Mouse (Mus musculus) megakaryocyte-erythroid progenitor cell, adult 5-6 weeks (primary cell): ENCODE data around the gene Pid1. TPM values are rescaled to one million over a fixed set of nuclear protein-coding genes. Genes with fewer than 3 reads are reported as not detected.

Experiments used
- ATAC-seq: replicated peaks from 2 replicates; pipeline ENCODE4 v1.8.0; 2016; ENCODE audit warnings: mild to moderate bottlenecking, inconsistent platforms; ENCODE audit not compliant: severe bottlenecking, poor library complexity, low FRiP score, low TSS enrichment
- total RNA-seq, 2 experiments: library from RNA; stranded (forward) in 1 of 2; stranded (reverse) in 1 of 2; fragments of 200-1000, 215-1000 nt in 1 of 2; fragments of >200 nt in 1 of 2; fragmentation: Nextera tagmentation in 1 of 2; gene quantifications; 2 replicates each; pipeline ENCODE4 v1.2.3; 2014 to 2017

Pid1 gene
- total RNA-seq (2014; fragmentation: Nextera tagmentation), result not detected in 2 replicates
- total RNA-seq (2017), result 0.80 and 3.6 TPM in 2 replicates

DNA sequence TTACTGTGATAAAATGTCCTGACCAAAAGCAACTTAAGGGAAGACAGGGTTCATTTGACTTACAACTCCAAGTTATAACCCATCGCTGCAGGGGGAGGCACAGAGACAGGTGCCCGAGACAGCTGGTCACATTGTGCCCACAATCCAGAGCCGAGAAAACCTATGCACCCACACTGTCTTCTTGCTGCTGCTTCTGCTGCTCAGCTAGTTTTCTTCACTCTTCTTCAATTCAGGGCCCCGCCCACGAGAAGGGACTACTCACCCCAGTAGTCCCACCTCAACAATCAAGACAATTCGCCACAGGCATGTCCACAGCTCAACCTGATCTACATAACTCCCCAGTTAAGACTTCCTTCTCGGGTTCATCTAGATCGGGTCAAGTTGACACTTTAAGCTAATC is at the start of gene Pid1:
Gene Pid1 (minus strand): TSS at position 214 of the 400 bp plus-strand sequence.
- ATAC-seq, result no peak

DNA sequence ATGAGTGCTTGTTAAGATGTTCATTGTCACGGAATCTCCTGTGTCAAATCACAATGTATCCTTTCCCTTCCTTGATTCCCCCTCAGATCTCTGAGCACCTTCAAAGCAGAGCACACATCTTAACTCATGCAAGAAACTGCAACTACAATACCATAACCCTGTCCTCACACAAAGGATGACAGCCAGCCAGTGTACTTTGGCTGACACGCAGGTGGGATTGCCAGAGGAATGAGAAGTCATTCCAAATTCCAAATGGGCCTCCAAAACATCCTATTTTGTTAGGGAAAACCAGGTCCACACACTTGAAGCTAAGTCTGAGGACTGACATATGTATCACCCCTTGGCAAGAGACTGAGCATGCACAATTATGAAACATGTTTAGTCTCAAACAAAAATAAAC is 45.5 kb upstream of the Pid1 start:
- no peak for ATAC-seq

DNA sequence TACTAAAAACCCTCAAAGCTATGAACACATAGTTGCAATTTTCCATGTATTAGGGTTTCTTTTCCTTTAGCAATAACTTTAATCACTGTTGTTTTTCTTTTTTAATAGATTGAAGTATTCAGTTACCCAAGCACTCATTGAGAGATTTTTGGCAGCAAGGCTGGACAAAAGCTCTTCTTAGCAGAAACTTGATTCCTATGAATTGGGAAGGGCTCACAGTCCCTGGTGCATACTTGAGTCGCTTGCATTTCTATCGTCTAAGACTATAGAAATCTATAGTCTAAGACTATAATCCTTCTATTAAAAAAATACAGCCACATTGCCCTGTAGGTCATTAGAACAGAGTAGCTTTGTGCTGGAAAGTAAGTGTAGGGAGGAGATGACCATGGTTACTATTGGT is 44.9 kb upstream of the Pid1 start:
- ATAC-seq, result no peak

DNA sequence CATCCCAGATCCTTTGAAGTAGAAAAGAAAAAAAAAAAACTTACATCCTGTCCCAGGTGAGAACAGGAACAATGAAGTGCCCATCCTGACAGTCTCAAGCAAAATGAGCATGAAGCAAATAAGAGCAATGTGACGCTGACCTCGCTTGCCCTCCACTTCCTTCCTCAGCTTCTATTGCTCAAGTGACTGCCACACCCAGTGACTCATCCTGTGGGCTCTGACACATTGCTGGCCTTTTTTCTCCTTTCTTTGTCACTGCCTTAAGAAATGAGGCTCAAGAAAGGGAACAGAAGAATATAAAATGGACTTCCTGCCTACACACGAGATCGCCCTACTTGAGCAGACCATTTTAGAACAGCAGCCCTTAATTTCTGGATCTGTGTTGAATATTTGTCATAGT is 42.9 kb upstream of the Pid1 start:
- no peak for ATAC-seq

DNA sequence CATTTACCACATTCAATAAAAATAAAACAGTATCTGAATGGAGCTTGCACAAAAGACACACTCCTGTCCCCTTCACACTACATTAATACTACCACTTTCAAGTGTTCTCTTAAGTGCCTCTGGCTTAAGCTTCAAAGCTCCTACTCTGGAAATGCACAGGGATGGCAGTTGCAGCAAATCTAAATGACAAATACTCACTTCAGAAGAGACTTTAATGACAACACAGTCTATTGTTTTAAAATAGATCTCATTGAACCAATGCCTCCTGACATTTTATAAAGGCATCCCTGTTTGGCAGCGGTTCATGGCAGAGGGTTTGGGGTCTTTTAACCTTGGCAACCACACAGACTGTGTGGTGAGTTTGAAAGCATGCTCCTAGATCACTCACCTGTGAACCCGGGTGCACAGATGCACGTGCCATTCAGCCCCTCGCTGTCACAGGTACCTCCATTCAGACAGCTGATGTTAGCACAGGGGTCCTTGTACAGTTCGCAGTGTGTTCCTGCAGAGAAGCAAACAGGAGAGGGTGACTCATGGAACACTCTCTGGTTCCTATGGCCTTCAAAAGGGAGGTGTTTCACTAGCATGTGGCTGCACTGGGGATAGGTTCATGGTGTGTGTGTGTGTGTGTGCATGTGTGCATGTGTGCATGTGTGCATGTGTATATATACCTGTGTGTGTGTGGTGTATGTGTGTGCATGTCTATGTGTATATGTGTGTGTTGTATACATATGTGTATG is 41.7 kb upstream of the Pid1 start:
- no peak for ATAC-seq

DNA sequence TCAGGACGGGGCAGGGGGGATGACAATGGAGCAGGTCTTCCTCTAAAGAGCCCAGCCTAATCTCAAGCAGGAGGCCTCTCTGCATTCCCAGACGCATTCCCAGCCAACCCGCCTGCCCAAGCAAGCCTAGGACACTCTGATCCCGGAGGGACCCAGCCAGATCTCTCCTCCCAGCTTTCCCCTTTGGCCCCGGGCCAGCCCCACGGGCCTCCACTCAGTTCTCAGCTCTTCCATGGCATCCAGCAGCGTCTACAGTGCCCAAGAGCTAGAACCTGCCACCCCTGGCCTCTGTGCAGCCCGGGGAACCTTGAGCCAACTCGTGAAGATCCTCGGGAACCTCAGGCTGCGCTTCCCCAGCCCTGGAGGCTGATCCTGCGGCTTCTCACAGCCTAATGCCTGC is 40.9 kb upstream of the Pid1 start:
- no peak for ATAC-seq

DNA sequence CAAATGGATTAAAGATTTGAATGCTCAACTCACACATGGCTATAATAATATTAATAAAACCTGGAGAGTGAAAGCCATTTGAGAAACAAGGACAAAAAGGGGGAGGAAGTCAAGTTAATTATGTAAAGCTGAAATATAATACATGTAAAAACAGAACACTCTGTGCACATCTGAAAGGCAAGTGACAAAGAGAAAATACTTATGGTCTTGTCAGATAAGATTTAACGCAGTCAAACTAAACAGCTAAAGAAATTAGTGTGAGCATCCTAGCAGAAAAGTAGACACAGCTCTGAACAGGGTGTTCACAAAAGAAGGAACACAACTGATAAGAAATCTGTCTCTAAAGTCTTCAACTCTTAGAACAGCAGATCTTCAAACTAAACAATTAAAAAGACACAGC is 38.2 kb upstream of the Pid1 start:
- no peak for ATAC-seq

DNA sequence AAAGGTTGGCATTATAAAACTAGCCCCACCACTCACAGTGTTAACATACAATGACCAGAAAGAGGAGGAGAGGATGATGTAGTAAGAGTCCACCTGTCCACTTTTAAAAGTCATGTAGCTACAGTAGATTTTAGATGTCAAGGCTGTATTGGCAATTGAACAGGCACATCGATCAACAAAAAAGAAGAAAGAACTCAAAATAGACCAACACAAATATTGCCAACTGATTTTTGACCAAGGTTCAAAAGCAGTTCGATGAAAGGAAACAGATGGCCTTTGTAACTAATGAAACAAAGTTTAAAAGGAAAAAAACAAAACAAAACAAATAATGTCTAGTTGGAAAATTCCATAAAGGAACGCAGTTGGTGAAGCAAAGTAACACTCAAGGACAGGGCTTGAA is 35.7 kb upstream of the Pid1 start:
- ATAC-seq, result no peak

DNA sequence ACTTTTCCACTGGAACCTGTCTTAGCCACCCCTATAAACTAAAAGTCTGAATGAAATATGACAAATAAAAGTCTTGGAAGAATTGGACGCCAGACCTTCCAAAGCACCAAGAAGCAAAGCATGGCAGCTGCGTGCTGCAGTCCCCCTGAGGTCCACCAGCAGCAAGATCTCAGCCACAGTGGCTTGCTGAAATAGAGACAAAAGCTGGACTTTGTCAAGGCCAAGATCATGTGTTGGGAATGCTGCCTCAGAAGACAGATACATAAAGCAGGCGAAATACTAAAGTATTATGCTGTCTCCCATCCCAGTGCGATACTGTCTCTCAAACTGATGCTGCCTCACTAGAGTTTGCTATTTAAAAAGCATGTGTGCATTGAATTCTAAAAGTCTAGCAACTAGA is 35.1 kb upstream of the Pid1 start:
- ATAC-seq, result no peak

DNA sequence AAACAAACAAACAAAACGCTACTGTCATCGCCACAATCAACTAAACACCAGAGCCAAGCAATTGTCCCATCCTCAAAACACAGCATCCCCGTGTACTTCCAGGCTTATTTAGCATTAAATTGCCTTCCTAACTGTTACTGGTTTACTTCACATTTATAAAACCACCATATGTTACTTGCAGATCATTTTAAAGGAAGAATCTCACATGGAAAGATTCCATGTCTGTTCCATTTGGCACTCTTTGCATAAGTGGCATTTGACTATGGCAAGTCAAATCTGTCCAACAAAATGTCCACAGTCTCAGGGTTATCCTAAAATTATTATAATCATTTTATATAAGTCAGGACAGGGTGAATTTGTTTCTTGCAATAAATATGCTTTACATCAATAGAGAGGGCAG is 32.8 kb upstream of the Pid1 start:
- no peak for ATAC-seq

DNA sequence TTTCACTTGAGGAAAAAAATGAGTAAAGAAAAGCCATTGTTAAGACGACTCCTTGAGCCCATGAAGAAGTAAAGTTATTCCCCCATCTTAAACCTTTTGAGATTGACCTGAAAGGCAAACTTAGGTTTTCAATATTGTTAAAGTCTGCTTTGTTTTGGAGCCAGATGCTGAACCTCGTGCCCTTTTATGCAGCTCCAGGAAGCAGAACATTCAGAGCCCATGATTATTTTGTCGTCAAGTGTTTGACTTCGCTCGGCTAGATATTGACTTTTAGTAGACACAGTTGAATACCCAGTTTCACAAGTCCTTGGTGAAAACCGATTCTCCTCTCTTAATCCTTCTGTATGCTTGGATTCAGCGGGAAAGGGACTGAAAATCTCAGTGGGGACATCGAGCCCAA is 31.9 kb upstream of the Pid1 start:
- ATAC-seq, result no peak

DNA sequence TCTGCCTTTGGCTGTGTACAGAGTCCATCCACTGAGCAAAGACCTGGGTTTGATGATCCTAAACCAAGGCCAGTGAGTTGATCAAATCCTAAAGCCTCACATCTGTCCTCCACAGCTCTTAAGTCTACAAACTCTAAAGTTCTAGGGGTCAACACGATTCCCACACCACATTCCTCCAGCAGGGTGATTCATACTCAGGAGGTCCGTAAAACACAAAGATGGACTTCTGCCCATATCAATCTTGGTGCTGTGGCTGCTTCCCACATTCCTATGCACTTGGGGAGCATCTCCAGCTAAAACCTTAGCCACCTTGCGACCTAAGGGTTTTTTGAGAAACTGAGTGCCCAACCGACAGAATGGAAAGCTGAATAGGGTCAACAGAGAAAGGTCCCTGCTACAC is 27.0 kb upstream of the Pid1 start:
- ATAC-seq, result no peak

DNA sequence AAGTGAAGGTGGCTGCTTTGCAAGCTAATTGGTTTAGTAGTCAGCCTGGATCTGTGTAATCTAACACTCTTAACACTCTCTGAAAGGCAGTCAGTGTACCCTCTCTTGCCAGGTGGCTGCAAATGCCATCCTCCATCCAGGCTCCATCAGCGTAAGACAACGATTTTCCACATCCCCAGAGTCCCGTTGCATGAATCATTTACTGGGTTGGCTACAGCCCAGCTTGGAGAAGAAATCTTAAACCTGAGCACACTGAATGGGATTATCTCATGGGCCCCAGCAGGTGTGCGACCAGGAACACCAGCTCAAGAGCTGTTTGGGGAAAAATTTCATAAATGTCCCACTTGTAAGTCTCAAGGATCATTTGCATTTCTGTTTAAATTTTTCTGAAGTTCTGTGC is 23.6 kb upstream of the Pid1 start:
- ATAC-seq, result no peak

DNA sequence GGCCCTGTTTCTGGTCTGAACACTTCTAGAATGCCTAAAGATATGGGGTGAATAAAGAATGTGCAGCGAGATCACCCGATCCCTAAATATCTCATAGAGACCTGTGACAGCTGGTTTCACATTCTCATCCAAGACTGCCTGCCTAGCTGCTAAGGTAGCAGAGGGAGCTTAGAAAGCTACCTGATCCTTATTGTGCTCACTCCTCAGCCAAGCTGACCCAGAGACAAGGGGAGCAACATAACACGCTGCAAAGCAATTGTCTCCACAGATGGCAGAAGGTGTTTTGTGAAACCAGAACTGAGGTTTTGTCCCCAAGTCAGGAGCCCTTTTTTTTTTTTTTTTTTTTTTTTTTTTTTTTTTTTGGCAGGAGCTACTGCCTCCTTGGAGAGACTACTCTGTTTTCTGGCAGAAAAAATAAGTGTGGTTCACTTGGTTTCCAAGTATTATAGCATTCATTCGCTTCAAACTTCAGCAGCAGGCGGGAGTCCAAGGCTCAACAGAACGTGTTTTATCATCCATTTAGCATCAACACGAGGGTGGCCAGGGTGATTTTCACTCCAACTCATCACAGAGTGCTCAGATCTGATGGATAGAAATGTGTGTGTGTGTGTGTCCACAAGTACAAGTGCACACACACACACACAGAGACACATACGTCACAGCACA is 22.6 kb upstream of the Pid1 start:
- ATAC-seq, result no peak

DNA sequence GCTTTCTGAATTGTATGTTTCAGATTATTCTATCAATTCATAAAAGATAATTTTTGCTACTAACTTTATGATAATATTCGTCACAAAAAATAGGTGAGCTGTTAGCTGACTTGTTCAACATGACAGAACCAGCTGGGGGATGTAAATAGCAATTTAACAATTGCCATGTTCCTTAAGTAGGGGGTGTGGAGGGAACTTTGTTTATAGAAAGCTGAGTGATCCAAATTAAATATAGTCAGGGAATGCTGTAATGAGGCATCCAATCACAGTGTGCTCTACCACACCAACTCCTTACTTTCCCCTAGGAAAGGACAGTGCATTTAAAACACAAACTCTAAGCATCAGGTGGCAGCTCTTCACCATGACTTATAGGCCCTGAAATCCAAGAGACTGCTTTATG is 18.7 kb upstream of the Pid1 start:
- ATAC-seq, result no peak

DNA sequence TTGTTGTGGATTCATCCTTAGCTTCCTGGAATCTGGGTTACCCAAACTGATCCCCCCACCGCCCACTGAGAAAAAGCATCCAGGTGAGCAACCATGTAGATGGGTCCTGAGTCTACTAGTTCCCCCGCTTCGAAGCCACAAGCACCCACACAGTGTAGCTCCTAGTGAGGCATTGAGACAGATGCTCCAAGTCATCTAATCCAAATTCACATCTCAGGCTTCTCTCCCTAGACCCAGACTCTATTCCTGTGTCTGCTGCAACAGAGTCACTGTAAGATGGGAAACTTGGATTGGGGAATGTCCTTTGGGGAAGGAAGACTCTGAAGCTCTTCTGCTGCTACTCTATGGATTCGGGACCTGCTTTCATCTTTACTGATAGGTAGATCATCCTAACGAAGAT is 18.1 kb upstream of the Pid1 start:
- ATAC-seq, result no peak

DNA sequence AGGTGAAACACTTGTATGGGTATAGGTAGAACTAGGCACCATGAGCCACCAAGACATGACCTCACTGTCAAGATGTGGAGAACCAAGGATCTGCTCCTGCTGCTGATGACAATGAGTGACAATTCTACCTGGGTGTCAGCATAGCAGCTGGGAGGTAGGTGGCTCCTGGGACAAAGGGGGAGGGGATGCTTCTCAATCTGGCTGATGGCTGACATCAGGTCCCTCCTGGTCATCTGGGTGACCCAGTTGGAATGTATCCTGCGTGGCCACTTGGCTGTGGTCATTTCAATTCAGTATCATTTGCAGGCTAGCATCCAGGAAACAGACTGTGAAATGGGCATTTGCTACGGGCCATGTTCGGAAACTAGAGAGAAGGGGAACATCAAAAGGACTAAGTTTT is 16.9 kb upstream of the Pid1 start:
- ATAC-seq, result no peak

DNA sequence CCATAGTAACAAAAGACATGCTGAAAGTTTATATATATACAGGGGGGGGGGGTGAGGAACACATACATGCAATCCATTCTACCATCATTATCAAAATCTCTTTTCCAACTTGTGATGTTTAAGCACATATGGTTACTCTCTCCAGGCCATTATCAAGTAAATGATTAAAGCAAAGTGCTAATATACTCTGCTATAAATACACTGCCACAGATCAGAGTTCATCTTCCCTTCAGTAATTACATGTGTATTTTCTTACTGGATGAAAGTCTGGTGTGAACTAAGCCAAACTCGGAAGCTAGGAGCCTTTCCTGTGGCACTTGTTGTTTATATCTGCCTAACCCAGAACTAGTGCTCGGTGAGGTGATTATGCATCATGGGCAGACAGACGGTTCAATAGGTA is 3.8 kb upstream of the Pid1 start:
- ATAC-seq, result no peak

DNA sequence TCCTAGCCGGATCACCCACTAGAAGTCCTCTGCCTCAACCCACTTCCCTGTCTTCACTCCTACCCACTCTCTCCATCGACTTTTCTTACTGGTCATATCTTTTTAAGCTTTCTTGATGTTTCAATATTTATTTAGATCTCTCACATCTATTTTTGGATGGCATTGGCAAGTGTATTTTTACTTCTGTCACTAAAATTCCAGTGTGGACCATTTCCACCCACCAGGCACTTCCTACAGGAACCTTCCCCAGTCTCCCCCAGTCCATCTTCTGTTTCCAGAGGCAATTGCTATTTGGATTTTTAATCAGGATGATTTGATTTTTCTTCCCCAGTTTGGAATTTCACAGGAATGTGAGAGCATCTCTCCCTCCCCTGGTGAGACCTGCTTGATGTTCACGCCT is 2.6 kb upstream of the Pid1 start:
- ATAC-seq, result no peak

DNA sequence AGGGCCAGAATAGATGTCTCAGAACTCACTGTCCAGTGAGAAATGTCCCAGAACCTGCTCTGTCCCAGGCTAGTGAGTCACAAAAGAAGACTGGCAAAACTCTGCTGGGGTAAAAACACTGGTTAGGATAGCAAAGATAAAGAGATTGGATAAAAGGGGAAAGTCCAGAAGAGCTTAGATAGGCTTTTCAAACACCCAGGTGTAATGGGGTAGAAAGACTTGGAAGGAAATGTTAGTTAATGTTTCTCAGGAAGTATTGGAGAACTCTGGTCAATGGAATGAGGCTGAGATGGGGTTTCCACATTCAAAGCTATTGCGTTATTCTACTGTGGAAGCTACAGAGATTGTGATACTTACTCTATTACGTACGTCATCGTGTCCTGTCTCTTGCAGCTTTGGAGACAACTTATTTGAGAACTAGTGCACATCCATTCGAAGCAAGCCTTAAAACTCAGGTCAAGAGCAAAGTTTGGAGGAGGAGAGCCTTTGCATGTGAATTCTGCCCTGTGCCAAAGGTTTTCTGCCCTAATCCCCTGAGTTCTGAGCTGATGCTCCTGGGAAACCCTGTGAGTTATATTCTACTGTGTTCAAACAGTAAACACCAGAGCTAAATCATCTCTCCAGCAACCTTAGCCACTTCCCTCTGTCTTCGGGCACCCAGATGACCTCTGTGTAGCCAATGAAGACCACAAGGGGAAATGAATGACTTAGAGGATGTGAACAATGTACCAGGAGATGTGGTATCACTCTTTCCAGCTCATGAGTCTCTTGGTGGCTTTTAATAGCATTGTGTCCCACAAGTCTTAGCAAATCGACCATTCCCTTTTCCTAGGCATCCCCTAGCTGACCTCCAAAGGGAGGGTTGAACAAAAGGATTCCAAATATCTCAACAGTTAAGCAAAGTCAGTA is 1.0 kb downstream of the Pid1 start:
- no peak for ATAC-seq
